Mouse (Mus musculus) bone marrow, adult 2 months (tissue): ENCODE results near the gene Gm3543. TPM values are rescaled to one million over a fixed set of nuclear protein-coding genes. Genes with fewer than 3 reads are reported as not detected.
"Not testable (repeated sequence)": the region's sequence is repeated elsewhere in the genome, so short reads cannot be mapped to it uniquely, and the experiment has no call there.

Source experiments
- H3K27ac ChIP-seq: fragments of 200-500 bp; 2 replicates; pipeline ENCODE4 v1.5.1; 2012; ENCODE audit warnings: low read depth, mild to moderate bottlenecking, control low read depth, inconsistent platforms, low read length; ENCODE audit not compliant: control insufficient read depth, poor library complexity, insufficient read depth
- H3K4me1 ChIP-seq: fragments of 200-500 bp; 2 replicates; pipeline ENCODE4 v1.6.1; 2011; ENCODE audit warnings: low read length; ENCODE audit not compliant: control insufficient read depth, insufficient read depth
- H3K4me3 ChIP-seq: fragments of 200-500 bp; replicated peaks from 2 replicates; pipeline ENCODE3; 2011; ENCODE audit warnings: mild to moderate bottlenecking, low read depth, low read length, control low read depth; ENCODE audit not compliant: control insufficient read depth
- WGBS: fragments of 180-500 bp; shearing (Covaris S2); methylation state at CpG from one replicate; pipeline ENCODE4 v1.1.7; 2018; 5-methylcytosine and 5-hydroxymethylcytosine counted together
- polyA plus RNA-seq: library from polyadenylated mRNA; stranded (reverse); fragments of >200 nt; gene quantifications from 2 replicates; pipeline ENCODE4 v1.2.4, GENCODE M21; 2011; ENCODE audit warnings: low replicate concordance; ENCODE audit not compliant: missing spikeins, insufficient read depth, insufficient read length

Gene Gm3543
- not detected in 2 replicates for polyA plus RNA-seq

DNA sequence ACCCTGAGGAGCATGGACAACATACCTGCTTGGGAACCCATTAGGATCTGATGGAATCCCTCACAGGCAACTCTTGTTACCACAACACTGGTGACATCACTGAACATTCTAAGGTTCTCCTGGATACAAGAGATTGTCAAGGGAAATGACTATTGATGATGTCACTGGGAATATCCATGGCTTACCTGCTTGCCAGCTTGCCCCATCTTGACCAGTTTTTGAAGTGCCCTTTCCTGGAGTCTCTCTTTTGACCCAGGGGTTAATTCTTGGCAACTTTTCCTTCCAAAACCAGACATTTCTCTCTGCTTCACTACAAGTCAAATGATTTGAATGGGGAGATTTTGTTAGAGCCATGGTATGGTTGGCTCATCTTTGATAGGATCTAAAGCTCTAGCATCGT lies at the start of gene Gm3543:
Gene Gm3543, minus strand, starts transcription at position 101 of the 400 bp plus-strand sequence.
- not testable (repeated sequence) for H3K27ac ChIP-seq, H3K4me1 ChIP-seq, H3K4me3 ChIP-seq
- 63% methylated on average over 1 of the region's 1 CpGs for WGBS

DNA sequence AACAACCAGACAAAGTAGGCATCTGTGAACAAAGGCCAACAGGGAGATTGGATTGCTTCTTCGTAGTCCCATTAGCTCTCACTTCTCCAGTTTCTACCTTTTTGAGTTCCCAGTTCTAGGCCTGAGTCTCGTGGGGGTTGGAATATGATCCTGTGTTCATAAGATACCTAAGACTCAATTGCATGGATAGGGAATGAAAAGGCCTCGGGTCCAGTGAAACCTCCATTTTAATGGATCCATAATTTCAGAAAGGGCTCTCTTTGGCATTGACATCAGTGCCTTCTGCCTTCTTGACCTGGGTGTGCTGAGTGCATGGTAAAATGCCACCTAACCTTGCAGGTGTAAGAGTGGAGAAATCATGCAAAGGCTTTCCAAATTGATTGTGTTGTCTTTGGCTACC lies 14.5 kb downstream of the Gm3543 start:
- WGBS, result 54% methylated on average over 3 of the region's 3 CpGs
- H3K4me3 ChIP-seq, H3K27ac ChIP-seq, H3K4me1 ChIP-seq: not testable (repeated sequence)

GRCm38 (mm10) chr14:41967827-41968226 lies 15.3 kb downstream of the Gm3543 start, which contains the start of gene Gm6401:
Gene Gm6401, minus strand, starts transcription at chr14:41967927.
- not testable (repeated sequence) for H3K4me1 ChIP-seq, H3K4me3 ChIP-seq, H3K27ac ChIP-seq
- WGBS, result 76% methylated on average over 1 of the region's 1 CpGs

GRCm38 (mm10) chr14:41964095-41964494 lies 19.0 kb downstream of the Gm3543 start:
- 55% methylated on average over 4 of the region's 4 CpGs for WGBS
- not testable (repeated sequence) for H3K4me1 ChIP-seq, H3K4me3 ChIP-seq

DNA sequence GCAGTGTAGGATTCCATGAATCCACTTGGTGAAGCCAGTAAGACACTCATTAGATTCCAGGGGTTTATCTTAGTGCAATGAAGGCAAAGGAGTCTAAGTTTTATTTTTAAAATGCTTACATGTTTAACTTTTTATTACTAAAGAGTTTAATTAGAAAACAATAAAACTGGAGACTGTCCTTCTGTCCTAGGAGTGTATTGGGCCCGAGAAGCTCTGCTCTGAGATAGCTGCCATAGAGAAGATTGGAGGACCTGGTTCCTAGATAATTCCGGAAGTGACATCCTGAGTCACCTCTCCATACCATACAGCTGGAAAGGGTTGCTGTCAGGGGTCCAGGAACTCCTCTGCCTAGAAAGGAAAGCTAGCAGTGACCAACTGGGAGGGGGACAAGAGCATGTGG lies 39.4 kb downstream of the Gm3543 start, which contains the start of gene 1700024B05Rik:
Gene 1700024B05Rik, plus strand, starts transcription at position 301 of the 400 bp plus-strand sequence.
- WGBS, result 77% methylated on average over 2 of the region's 2 CpGs

More at GRCm38 (mm10) chr14:41964095-41964494, 19.0 kb downstream of the Gm3543 start:
- not testable (repeated sequence) for H3K27ac ChIP-seq

More for the DNA sequence above, 39.4 kb downstream of the Gm3543 start, which contains the start of gene 1700024B05Rik:
- not testable (repeated sequence) for H3K4me3 ChIP-seq, H3K4me1 ChIP-seq, H3K27ac ChIP-seq

Other genes with a start within 250 kb of the Gm3543 start
- not detected in 2 replicates for gene Gm7929, start 232.7 kb downstream of the Gm3543 start, polyA plus RNA-seq
- not detected in 2 replicates for gene Gm47189, start 210.9 kb downstream of the Gm3543 start, polyA plus RNA-seq
- not detected in 2 replicates for gene Gm7980, start 76.0 kb downstream of the Gm3543 start, polyA plus RNA-seq
- gene 1700049E17Rik1, start 58.4 kb downstream of the Gm3543 start, polyA plus RNA-seq, result not detected in 2 replicates
- not detected in 2 replicates for gene 1700024B05Rik, start 39.3 kb downstream of the Gm3543 start, polyA plus RNA-seq
- not detected in 2 replicates for gene Gm6401, start 15.4 kb downstream of the Gm3543 start, polyA plus RNA-seq
- gene Gm7951, start 134.0 kb upstream of the Gm3543 start, polyA plus RNA-seq, result not detected in 2 replicates
- gene Gm17027, start 179.3 kb upstream of the Gm3543 start, polyA plus RNA-seq, result not detected in 2 replicates
- not detected in 2 replicates for gene Gm3573, start 207.5 kb upstream of the Gm3543 start, polyA plus RNA-seq